Mouse (Mus musculus) stomach, postnatal 0 days (tissue): ENCODE data around the gene Oxsm.

Experiments used
- CTCF ChIP-seq: IDR thresholded peaks from 2 replicates; pipeline ENCODE4 v1.5.1; 2016; ENCODE audit warnings: antibody characterized with exemption, low read depth, mild to moderate bottlenecking, moderate library complexity
- EP300 ChIP-seq: optimal IDR thresholded peaks from 2 replicates; pipeline ENCODE3; 2016; ENCODE audit warnings: antibody characterized with exemption

DNA sequence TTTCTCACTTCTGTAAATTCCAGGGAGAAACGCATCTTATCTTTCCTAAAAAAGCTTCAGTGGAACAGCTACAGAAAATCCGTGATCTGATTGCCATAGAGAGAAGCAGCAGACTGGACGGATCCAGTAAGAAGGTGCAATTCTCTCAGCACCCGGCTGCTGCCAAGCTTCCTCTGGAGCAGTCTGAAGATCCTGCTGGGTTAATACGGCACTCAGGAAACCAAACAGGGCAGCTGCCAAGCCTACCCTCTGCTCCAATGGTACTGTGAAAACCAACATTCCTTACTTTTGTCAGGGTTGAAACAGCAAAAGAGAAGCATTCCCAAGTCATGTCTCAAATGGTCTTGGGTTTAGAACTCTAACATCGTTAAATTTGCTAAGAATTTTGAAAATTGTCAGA is 10.9 kb upstream of the Oxsm start:
- no peak for TF ChIP-seq CTCF
- no peak for TF ChIP-seq EP300
